Mouse (Mus musculus) midbrain, embryonic 14.5 days (tissue): ENCODE measurements around the gene Ubxn7. TPM values are rescaled to one million over a fixed set of nuclear protein-coding genes. Genes with fewer than 3 reads are reported as not detected.

Experiments used
- ATAC-seq: fragments of 200-750 bp; cut with Nextera tagmentation; 2 replicates; pipeline ENCODE4 v1.8.0; 2017; ENCODE audit warnings: moderate number of reproducible peaks, moderate library complexity; ENCODE audit not compliant: low FRiP score, low TSS enrichment
- DNase-seq: peaks from one replicate; pipeline ENCODE4 v3.0.0-alpha.2; 2015
- H3K27ac ChIP-seq: fragments of 300-500 bp; sonication (generic); replicated peaks from 2 replicates; pipeline ENCODE4 v1.5.1; 2014; ENCODE audit warnings: mild to moderate bottlenecking, low read depth, low read length, moderate library complexity
- H3K27me3 ChIP-seq: fragments of 300-500 bp; sonication (generic); 2 replicates; pipeline ENCODE4 v1.6.1; 2014; ENCODE audit warnings: low read length, control low read depth, mixed read lengths; ENCODE audit not compliant: control insufficient read depth, insufficient read depth
- H3K36me3 ChIP-seq: fragments of 300-500 bp; sonication (generic); 2 replicates; pipeline ENCODE4 v1.6.1; 2014; ENCODE audit warnings: low read length, control low read depth; ENCODE audit not compliant: control insufficient read depth, insufficient read depth
- H3K4me1 ChIP-seq: fragments of 300-500 bp; sonication (generic); 2 replicates; pipeline ENCODE4 v1.6.1; 2014; ENCODE audit warnings: mild to moderate bottlenecking, antibody characterized with exemption, low read length, control low read depth; ENCODE audit not compliant: control insufficient read depth, insufficient read depth
- H3K4me2 ChIP-seq: fragments of 300-500 bp; sonication (generic); 2 replicates; pipeline ENCODE4 v1.6.1; 2014; ENCODE audit warnings: mild to moderate bottlenecking, low read length, moderate library complexity
- H3K4me3 ChIP-seq: fragments of 300-500 bp; sonication (generic); replicated peaks from 2 replicates; pipeline ENCODE4 v1.5.1; 2014; ENCODE audit warnings: low read depth, low read length
- H3K9ac ChIP-seq: fragments of 300-500 bp; sonication (generic); replicated peaks from 2 replicates; pipeline ENCODE4 v1.6.1; 2014; ENCODE audit warnings: mild to moderate bottlenecking, low read length, moderate library complexity
- H3K9me3 ChIP-seq: fragments of 300-500 bp; sonication (generic); 2 replicates; pipeline ENCODE4 v1.6.1; 2016; ENCODE audit warnings: low read length, control low read depth, mixed read lengths; ENCODE audit not compliant: control insufficient read depth
- WGBS: fragments of 180-500 bp; shearing (Covaris S2); extraction: QIAGEN DNeasy Blood & Tissue Kit; methylation state at CpG from one replicate; pipeline ENCODE4 v1.1.7; 2014; 5-methylcytosine and 5-hydroxymethylcytosine counted together
- polyA plus RNA-seq: library from polyadenylated mRNA; unstranded; fragments of >200 nt; fragmentation: Nextera tagmentation; extraction: Ambion mirVana; gene quantifications from 2 replicates; pipeline ENCODE4 v1.2.1, GENCODE M21; 2014

Ubxn7 gene
- polyA plus RNA-seq, 1 experiment from 2014 or later: 29.1 TPM

- H3K4me2 ChIP-seq: no peak overlapping the region
- no peaks in the 10 kb centered on the region for H3K27me3 ChIP-seq
- ATAC-seq (no peak), DNase-seq (no peak)
- 91% methylated on average over 2 of the region's 2 CpGs for WGBS
- H3K4me3 ChIP-seq: no peak overlapping the region
- H3K9ac ChIP-seq: no peak overlapping the region
- no peaks in the 10 kb centered on the region for H3K9me3 ChIP-seq
- H3K4me1 ChIP-seq: no peaks in the 10 kb centered on the region
- no peak overlapping the region for H3K27ac ChIP-seq
- no peaks in the 10 kb centered on the region for H3K36me3 ChIP-seq
Observed at GRCm38 (mm10) chr16:32316601-32317000, 15.5 kb upstream of the Ubxn7 start.

GRCm38 (mm10) chr16:32323953-32324352 is 8.1 kb upstream of the Ubxn7 start:
- H3K27ac ChIP-seq: no peak overlapping the region
- H3K27me3 ChIP-seq: no peaks in the 10 kb centered on the region
- H3K4me3 ChIP-seq: no peak overlapping the region
- no peaks in the 10 kb centered on the region for H3K9me3 ChIP-seq
- no peak overlapping the region for H3K9ac ChIP-seq
- DNase-seq (no peak), ATAC-seq (no peak)
- H3K4me2 ChIP-seq: no peak overlapping the region
- H3K4me1 ChIP-seq: no peaks in the 10 kb centered on the region
- WGBS: 36% methylated on average over 7 of the region's 7 CpGs
- H3K36me3 ChIP-seq: no peaks in the 10 kb centered on the region

- 0 out of 2 replicates have a peak overlapping the region, but pooled peaks have one; percentile 26 for H3K9ac ChIP-seq
- peak overlapping the region; percentile 99 for H3K4me3 ChIP-seq
Observed at GRCm38 (mm10) chr16:32330876-32331670, 984 bp upstream of the Ubxn7 start.

GRCm38 (mm10) chr16:32332556-32333511 is 777 bp downstream of the Ubxn7 start:
- under 1% methylated on average over 52 of the region's 54 CpGs for WGBS
- peaks cover 9% of the 10 kb centered on the region for H3K4me1 ChIP-seq
- H3K27ac ChIP-seq: peak overlapping the region; percentile 94
- H3K4me2 ChIP-seq: peak overlapping the region; percentile 68
- H3K9ac ChIP-seq: peak overlapping the region; percentile 95
- peak; percentile 65 for DNase-seq
- H3K27me3 ChIP-seq: no peaks in the 10 kb centered on the region
- H3K9me3 ChIP-seq: no peaks in the 10 kb centered on the region
- H3K4me3 ChIP-seq: peak overlapping the region; percentile 99
- peak; percentile 81 for ATAC-seq
- H3K36me3 ChIP-seq: no peaks in the 10 kb centered on the region

More at GRCm38 (mm10) chr16:32330876-32331670, 984 bp upstream of the Ubxn7 start:
- no peak for ATAC-seq
- H3K27me3 ChIP-seq: no peaks in the 10 kb centered on the region
- no peak for DNase-seq
- 55% methylated on average over 9 of the region's 9 CpGs for WGBS
- H3K36me3 ChIP-seq: no peaks in the 10 kb centered on the region
- peak overlapping the region; percentile 68 for H3K4me2 ChIP-seq
- H3K9me3 ChIP-seq: no peaks in the 10 kb centered on the region
- H3K4me1 ChIP-seq: peaks cover 9% of the 10 kb centered on the region
- H3K27ac ChIP-seq: no peak overlapping the region; the same call in 1 of the 2 replicates

- Histone ChIP-seq H3K27ac (no peak overlapping the region), H3K36me3 (no peaks in the 10 kb centered on the region), H3K4me2 (no peak overlapping the region), H3K27me3 (no peaks in the 10 kb centered on the region), H3K9me3 (no peaks in the 10 kb centered on the region), H3K9ac (no peak overlapping the region), H3K4me1 (peaks cover 9% of the 10 kb centered on the region), H3K4me3 (no peak overlapping the region)
- ATAC-seq (no peak), DNase-seq (no peak)
- WGBS: 97% methylated on average over 5 of the region's 5 CpGs
Observed at GRCm38 (mm10) chr16:32335146-32335545, 3.1 kb downstream of the Ubxn7 start.

GRCm38 (mm10) chr16:32336026-32336780 is 4.1 kb downstream of the Ubxn7 start:
- no peak overlapping the region for H3K27ac ChIP-seq
- H3K36me3 ChIP-seq: no peaks in the 10 kb centered on the region
- no peaks in the 10 kb centered on the region for H3K9me3 ChIP-seq
- WGBS: 83% methylated on average over 7 of the region's 7 CpGs
- DNase-seq (no peak), ATAC-seq (no peak)
- no peak overlapping the region for H3K9ac ChIP-seq
- no peaks in the 10 kb centered on the region for H3K27me3 ChIP-seq
- H3K4me2 ChIP-seq: no peak overlapping the region
- no peak overlapping the region for H3K4me3 ChIP-seq
- H3K4me1 ChIP-seq: peaks cover 6% of the 10 kb centered on the region

- H3K27me3 ChIP-seq: no peaks in the 10 kb centered on the region
- DNase-seq: no peak
Observed at GRCm38 (mm10) chr16:32337001-32337400, 4.9 kb downstream of the Ubxn7 start.

GRCm38 (mm10) chr16:32340451-32340850 is 8.4 kb downstream of the Ubxn7 start:
- DNase-seq (no peak), ATAC-seq (no peak)
- H3K9me3 ChIP-seq: no peaks in the 10 kb centered on the region
- 94% methylated on average over 1 of the region's 1 CpGs for WGBS
- H3K36me3 ChIP-seq: no peaks in the 10 kb centered on the region
- no peak overlapping the region for H3K4me2 ChIP-seq
- H3K4me1 ChIP-seq: peaks cover 5% of the 10 kb centered on the region
- no peak overlapping the region for H3K9ac ChIP-seq
- no peak overlapping the region for H3K4me3 ChIP-seq
- no peak overlapping the region for H3K27ac ChIP-seq
- no peaks in the 10 kb centered on the region for H3K27me3 ChIP-seq

More at GRCm38 (mm10) chr16:32337001-32337400, 4.9 kb downstream of the Ubxn7 start:
- no peaks in the 10 kb centered on the region for H3K9me3 ChIP-seq
- no peak overlapping the region for H3K9ac ChIP-seq
- H3K4me3 ChIP-seq: no peak overlapping the region
- H3K4me2 ChIP-seq: no peak overlapping the region
- H3K27ac ChIP-seq: no peak overlapping the region
- no peaks in the 10 kb centered on the region for H3K36me3 ChIP-seq
- H3K4me1 ChIP-seq: peaks cover 6% of the 10 kb centered on the region
- ATAC-seq: no peak
